ENCODE assay signal across 10 mouse cellular contexts in genomic region chr10:89267312-89267711, GRCm38 (mm10).
"Had no signal": no experiment of that assay in that cellular context is flagged by ENCODE, and none has a peak within 500 bp of the region (broad histone marks: within the 10 kb centered on the region; RNA-seq: fewer than 3 reads in every experiment).

No protein-coding gene starts in this region.

- DNase-seq: liver, postnatal 0 days; lung, adult 2 months; lung, postnatal 14 days; lung, postnatal 36 days; right cerebral cortex, postnatal 14 days; thymus, adult 18-20 months; thymus, postnatal 14 days had no signal

- ATAC-seq: liver, postnatal 0 days; lung, postnatal 0 days; midbrain, embryonic 13.5 days; midbrain, embryonic 15.5 days had no signal
